Mouse (Mus musculus) brain, embryonic 14.5 days (tissue): ENCODE data around the gene Pde4dip. TPM values are rescaled to one million over a fixed set of nuclear protein-coding genes. Genes with fewer than 3 reads are reported as not detected.

Experiments used
- DNase-seq: peaks from one replicate; pipeline ENCODE4 v3.0.0-alpha.2; 2011; ENCODE audit warnings: low read depth
- CTCF ChIP-seq: fragments of 200-500 bp; IDR thresholded peaks from 2 replicates; pipeline ENCODE4 v1.5.1; 2012; ENCODE audit warnings: inconsistent platforms, mild to moderate bottlenecking, moderate library complexity, borderline replicate concordance; ENCODE audit not compliant: insufficient read depth, insufficient read length; ENCODE audit errors: extremely low read depth
- POLR2A ChIP-seq: fragments of 200-500 bp; IDR thresholded peaks from 2 replicates; pipeline ENCODE4 v1.6.1; 2012; ENCODE audit warnings: mild to moderate bottlenecking, inconsistent platforms, borderline replicate concordance; ENCODE audit not compliant: poor library complexity, insufficient read depth, insufficient read length, severe bottlenecking; ENCODE audit errors: extremely low read depth
- polyA plus RNA-seq: library from polyadenylated mRNA; depleted of rRNA; stranded (reverse); fragments of >200 nt; gene quantifications from 2 replicates; pipeline ENCODE4 v1.2.3, GENCODE M21; 2012

The Pde4dip gene
- polyA plus RNA-seq, 1 experiment: 69.0 TPM

DNA sequence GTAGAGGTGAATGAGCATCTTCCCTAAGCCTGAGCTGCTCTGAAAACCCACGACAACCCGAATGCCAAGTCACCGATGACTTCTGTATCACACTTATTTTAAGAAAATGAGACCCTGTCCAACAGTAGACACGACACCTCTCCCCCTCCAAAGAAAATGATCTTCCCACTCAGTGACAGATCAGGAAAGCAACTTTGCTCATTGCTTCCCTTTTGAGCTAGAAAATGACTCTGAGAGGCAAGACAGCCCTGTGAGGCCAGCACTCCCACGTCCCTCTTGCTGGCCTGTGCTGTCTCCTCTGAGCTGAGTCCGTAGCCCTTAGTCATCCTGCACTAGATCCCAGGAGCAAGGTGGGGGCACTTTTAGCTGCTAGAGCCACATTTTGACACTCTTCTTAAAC, 155.9 kb downstream of the Pde4dip start:
- DNase-seq: no peak
- TF ChIP-seq POLR2A: no peak
- no peak for TF ChIP-seq CTCF

DNA sequence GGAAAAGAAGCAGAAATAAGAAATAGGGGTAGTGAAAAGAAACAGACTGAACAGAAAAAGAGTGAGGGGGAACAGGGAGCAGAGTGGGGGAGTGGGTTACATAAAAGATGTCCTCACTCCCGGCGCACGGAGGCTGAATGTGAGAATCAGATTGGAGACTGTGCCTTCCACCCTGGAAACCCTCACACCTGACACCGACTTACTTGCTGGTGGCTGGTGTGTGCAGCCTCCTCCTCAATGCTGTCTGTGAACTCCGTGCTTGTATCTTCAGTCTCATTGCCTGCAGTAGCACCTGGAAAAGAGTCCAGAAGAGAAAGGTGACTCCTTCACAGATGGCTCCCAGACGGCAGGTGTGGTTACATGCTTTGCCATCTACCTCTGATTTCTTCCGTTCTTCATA, 157.9 kb downstream of the Pde4dip start:
- TF ChIP-seq CTCF: no peak
- TF ChIP-seq POLR2A: no peak
- DNase-seq: no peak

DNA sequence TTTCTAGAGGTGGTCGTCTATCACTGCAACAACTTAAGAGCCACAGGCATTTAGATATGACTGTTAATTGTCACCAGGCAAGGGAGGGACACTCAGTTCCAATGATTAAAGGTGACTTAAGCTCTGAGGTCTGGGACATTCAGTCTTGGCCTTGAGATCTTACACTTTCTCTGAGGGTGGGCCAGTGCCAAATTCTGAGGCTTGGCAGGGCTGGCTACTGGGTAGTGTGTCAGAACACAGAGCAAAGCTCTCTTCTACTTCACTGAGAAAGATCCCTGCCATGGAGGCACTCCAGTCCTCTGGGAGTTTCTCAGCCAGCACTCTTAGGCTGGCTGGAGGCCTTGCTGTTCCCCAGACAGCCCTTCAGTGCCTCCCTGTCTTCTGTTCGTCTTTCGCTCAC, 158.4 kb downstream of the Pde4dip start:
- TF ChIP-seq POLR2A (no peak), CTCF (no peak)
- DNase-seq: no peak

DNA sequence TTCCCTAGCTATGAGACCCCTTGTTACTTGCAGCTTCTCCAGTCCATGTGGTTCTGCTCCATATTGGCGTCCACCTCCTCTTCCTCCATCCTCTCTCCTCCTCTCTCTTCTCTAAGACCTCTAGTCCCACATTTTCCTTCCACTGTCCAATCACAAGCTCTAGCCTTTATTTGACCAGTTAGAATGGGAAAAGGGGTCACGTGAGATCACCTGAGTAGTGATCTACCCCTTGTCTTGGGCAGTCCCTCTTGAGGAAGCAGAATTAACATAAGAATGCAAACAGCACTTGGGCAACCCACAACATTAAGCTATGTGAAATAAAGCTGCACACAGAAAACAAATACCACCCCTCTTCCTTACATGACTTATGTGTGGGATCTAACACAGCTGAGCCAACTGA, 160.7 kb downstream of the Pde4dip start:
- DNase-seq: no peak
- TF ChIP-seq CTCF (no peak), POLR2A (no peak)

DNA sequence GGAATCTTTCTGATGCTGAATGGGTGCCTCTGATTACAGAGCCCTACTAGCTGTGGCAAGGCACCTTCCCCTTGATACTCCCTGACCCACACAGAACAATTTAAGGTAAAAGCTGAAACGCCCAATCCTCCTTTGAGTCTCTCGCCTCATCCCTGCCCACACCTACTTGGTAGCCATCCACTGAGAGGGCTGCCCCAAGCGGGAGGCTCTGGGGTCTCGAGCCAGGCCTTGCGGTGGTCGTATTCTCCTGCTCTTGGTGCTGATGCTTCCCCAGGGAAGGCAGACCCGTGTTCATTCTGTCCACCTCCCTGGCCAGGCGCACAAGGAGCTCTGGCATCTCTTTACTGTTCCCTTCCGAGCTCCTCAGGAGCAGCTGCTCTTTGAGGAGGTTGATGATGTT, 169.4 kb downstream of the Pde4dip start:
- no peak for DNase-seq
- no peak for TF ChIP-seq POLR2A
- TF ChIP-seq CTCF: no peak

DNA sequence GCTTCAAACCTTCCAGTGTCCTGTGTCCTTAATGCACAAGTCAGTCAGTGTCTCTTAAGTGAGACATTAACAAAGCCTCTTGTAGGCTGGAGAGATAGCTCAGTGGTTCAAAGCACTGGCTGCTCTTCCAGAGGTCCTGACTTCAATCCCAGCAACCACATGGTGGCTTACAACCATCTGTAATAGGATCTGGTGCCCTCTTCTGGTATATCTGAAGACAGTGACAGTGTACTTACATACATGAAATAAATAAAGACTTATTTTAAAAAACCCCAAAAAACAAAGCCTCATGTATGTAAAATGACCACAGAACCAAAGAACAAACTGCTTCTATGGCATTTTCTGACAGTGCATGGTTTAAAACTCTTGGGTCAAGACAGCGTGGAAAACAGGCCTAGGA, 172.6 kb downstream of the Pde4dip start:
- TF ChIP-seq POLR2A (no peak), CTCF (no peak)
- DNase-seq: no peak

DNA sequence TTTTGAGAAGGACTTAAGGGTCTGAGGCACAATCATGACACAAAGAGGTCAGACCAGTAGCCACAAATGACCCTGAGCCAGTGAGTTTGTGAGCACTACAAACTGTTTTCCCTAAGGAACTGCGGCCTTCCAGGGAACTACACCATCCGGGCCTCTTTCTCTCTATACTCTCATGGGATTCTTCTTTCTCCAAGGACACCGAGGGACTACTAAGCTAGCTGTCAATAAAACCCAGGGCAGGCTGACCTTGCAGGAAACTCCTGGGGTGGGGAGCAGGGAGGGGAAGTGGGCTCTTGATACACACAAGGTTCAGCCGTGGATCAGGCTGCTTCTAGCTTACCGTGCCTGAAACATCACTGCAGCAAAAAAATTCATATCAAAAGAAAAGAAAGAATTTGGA, 177.6 kb downstream of the Pde4dip start:
- no peak for TF ChIP-seq CTCF
- no peak for TF ChIP-seq POLR2A
- DNase-seq: no peak

DNA sequence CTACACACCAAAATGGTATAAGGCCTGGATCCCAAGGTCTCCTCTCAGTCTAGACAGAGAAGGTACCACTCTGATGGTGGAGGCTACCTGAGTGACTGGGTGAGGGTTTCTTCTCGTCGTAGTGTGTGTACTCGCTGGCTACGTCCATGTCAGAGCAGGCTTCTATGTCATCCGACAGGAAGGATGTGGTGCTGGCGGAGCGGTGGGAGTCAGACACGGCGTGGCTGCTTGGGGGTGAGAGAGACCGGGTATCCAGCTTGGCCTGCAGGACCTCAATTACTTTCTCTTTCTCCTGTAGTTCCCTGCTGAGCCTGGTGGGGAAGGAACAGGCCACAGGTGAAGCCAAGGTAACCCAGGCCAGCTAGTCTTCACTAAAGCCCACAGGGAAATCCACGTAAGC, 178.4 kb downstream of the Pde4dip start:
- no peak for TF ChIP-seq CTCF
- no peak for TF ChIP-seq POLR2A

DNA sequence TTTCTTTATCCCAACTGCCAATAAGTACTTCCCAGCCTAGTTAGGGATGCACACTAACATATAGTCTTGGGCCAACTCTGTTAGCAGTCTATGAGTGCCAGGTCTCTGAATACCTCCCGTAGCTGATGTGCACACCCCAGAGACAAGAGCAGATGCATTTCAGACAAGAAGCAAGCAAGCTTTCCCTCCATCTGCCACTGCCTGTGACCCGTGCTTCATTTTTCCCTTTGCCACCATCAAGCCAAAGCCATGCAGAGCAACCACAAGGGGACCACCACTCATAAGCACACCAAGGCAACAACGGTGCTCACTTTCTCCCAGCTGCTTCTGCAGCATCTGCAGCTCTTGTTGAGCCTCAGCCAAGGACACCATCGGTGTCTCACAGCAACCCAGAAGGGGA, 181.9 kb downstream of the Pde4dip start:
- no peak for DNase-seq
- TF ChIP-seq CTCF: no peak
- no peak for TF ChIP-seq POLR2A

More for the DNA sequence above, 178.4 kb downstream of the Pde4dip start:
- DNase-seq: no peak

DNA sequence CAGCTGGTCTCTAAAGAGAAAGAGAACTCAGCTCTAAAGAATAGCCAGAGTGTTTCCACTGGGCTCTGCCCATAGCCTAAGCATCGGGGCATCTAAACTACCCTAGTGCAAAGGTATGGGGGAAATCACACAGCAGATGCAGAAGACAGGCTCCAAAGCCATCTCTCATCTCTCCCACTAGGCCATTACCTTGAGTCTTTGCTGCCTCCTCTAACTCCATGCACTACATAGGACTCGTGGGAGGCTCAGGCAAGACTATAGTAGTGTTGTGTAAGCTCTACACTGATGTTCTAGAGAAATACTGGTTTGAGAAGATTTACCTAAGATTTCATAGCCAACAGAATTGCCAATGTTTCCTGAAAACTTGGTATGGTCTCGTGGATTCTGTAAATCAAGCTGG, 183.0 kb downstream of the Pde4dip start:
- no peak for DNase-seq
- no peak for TF ChIP-seq POLR2A
- TF ChIP-seq CTCF: no peak

DNA sequence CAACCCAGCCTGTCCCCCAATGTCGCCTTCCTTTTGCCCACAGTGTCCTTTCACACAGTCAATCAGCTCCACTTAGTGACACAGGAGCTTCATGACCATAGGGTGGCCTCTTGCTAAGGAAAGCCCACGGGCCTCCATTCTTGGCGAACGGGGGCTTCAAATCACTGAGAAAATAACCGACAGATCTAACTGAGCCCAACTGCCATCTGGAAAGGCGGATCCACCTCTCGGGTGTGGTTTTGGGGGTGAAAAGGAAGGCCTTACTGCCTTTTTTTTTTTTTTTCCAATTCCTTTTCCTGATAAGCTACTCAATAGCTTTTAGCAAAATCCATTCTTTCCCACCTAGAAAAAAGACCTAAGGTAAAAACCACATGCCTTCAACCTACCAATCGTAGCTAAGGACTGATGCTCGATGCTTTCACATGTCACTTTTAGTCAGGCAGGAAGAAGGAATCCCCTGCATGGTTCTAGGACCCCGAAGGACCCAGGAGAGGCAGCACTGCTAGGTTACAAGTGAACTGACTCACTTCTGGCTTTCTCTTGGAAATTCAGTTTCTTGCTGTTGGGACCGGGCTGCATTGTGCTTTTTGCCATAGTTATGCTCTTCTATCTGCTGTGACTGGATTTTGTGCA, 185.9 kb downstream of the Pde4dip start:
- no peak for TF ChIP-seq POLR2A
- TF ChIP-seq CTCF: no peak
- DNase-seq: no peak

DNA sequence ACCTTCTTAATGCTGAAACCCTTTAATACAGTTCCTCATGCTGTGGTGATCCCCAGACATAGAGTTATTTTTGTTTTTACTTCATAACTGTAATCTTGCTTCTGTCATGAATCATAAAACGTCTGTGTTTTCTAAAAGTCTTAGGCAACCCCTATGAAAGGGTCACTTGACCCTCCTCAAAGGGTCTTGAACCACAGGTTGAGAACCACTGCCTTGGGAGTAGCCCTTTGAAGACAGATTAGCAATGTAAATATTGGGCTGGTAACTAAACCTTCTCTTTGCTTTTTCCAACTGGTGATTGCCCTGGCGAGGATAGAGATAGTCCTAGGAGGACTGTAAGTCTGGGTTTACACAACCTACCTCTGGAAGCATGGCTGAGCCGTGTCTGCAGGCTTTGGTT, 187.3 kb downstream of the Pde4dip start:
- no peak for DNase-seq
- TF ChIP-seq POLR2A (no peak), CTCF (no peak)

DNA sequence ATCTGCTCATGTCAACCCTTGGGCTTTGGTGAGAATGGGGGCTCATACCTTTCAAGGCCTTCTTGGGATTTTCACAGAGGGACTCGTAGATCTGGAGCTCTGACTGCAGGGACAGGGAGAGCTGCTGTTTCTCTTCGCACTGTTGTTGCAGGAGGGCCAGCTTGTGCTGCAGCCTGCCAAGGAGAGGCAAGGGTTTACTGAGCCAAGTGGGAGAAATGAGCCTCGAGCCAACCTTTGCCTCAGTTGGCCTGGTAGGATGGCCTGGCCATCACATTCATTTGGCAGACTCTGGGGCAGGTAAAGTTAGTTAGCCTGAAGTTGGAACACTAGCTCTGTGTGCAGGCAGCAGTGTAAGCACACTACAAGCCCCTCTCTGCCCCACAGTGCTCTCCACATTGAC, 189.4 kb downstream of the Pde4dip start:
- no peak for DNase-seq
- TF ChIP-seq CTCF (no peak), POLR2A (no peak)

DNA sequence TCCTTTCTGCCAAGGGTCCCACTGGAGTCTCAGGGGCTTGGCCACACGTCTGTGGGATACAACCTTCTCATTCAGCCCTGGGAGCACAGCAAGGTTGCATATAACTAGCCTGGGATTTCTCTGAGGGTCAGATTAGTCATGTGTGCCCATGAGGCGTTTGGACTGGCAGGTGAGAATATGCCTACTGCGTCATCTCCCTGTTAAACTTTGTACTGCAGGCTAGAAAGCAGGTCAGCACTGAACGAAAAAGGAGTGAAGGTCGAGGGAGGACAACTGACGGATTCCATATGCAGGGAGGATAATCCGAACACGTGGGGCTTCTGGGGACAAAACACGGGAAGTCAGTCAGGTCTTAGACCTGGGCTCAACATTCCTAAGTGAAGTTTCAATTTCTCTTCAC, 191.2 kb downstream of the Pde4dip start:
- DNase-seq: no peak

DNA sequence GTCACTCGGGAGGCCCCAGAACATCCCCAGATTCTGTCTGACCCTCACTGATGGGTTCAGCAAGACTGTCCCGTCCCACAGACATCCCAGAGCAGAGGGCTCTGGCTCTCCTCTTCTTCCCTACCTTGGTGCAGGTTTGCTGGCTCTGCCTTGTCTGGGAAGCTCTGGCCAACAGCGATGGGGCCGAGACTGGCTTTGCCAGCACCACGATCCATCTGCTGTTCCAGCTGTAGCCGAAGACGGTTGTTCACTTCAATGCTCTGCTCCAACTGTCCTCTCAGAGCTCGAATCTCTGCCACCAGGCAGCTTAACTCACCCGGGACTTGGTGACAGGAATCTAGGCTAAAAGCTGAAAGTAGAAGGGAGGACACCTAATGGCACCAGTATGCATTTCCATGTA, 191.6 kb downstream of the Pde4dip start:
- TF ChIP-seq POLR2A (no peak), CTCF (no peak)

More for the DNA sequence above, 191.2 kb downstream of the Pde4dip start:
- no peak for TF ChIP-seq POLR2A
- TF ChIP-seq CTCF: no peak

DNA sequence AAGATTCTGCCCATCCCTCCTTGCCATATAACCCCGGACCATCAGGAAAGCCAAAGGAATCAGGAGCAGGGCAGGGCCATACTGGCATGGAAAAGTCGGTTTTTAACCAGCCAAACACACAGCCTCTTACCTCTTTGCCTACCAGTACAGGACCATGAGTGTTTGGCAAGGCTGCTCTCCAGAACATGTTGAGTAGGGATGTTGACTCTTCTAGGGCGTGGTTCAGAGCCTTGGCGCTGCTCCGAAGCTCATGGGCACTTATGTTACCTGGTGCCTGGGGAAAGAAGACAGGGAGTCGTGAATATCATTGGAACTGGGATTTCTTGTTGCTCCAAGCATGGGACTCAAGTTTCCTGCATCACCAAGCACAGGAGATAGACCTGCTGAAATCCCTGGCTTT, 194.7 kb downstream of the Pde4dip start:
- no peak for TF ChIP-seq CTCF
- TF ChIP-seq POLR2A: no peak
- DNase-seq: no peak

More for the DNA sequence above, 191.6 kb downstream of the Pde4dip start:
- DNase-seq: no peak
